Mouse (Mus musculus): Measurements from ENCODE around the gene Zscan22.

- TF ChIP-seq CTCF (IDR thresholded peaks at IDR 0.05; ENCODE audit: low read depth) (peak; percentile 18; the same call in 1 of the 2 replicates), EP300 (IDR thresholded peaks at IDR 0.05; ENCODE audit: low read depth) (no peak)
Measured at GRCm38 (mm10) chr7:12874301-12874700, 23.3 kb upstream of the Zscan22 start.

All from liver, embryonic 14.5 days (tissue).